Mouse (Mus musculus) heart, embryonic 14.5 days (tissue): ENCODE measurements at regions not wholly inside any gene's neighbourhood (a gene's known extent, or its start where the extent isn't known, plus 50 kb on each side); places are given as distances from the start of the nearest gene placed in this dataset.

ENCODE experiments used
- ATAC-seq: fragments of 200-750 bp; cut with Nextera tagmentation; 2 replicates; pipeline ENCODE4 v1.8.0; 2017; ENCODE audit warnings: low read depth, moderate TSS enrichment; ENCODE audit not compliant: insufficient number of reproducible peaks, insufficient read depth, low FRiP score
- H3K27ac ChIP-seq, 2 experiments: fragments of 200-500 bp in 1 of 2; fragments of 300-500 bp in 1 of 2; sonication (generic) in 1 of 2; replicated peaks in 1 of 2; 2 replicates each; pipeline ENCODE4 v1.5.1; 2012 to 2014; ENCODE audit warnings: low read depth in 2 of 2, low read length in 2 of 2, control low read depth in 1 of 2, mild to moderate bottlenecking in 1 of 2, mixed read lengths in 1 of 2; ENCODE audit not compliant: control insufficient read depth in 1 of 2, insufficient read depth in 1 of 2
- H3K27me3 ChIP-seq: fragments of 300-500 bp; sonication (generic); 2 replicates; pipeline ENCODE4 v1.6.1; 2014; ENCODE audit warnings: mild to moderate bottlenecking, low read length, control low read depth; ENCODE audit not compliant: control insufficient read depth, insufficient read depth
- H3K36me3 ChIP-seq: fragments of 300-500 bp; sonication (generic); 2 replicates; pipeline ENCODE4 v1.6.1; 2014; ENCODE audit warnings: mild to moderate bottlenecking, control low read depth, low read length, mixed read lengths; ENCODE audit not compliant: control insufficient read depth, insufficient read depth
- H3K4me1 ChIP-seq, 2 experiments: fragments of 200-500 bp in 1 of 2; fragments of 300-500 bp in 1 of 2; sonication (generic) in 1 of 2; 2 replicates each; pipeline ENCODE4 v1.6.1; 2012 to 2014; ENCODE audit warnings: low read length in 2 of 2, control low read depth in 1 of 2, mixed read lengths in 1 of 2; ENCODE audit not compliant: control insufficient read depth in 2 of 2, insufficient read depth in 2 of 2
- H3K4me2 ChIP-seq: fragments of 300-500 bp; sonication (generic); 2 replicates; pipeline ENCODE4 v1.6.1; 2014; ENCODE audit warnings: mild to moderate bottlenecking, low read length
- H3K4me3 ChIP-seq, 2 experiments: fragments of 200-500 bp in 1 of 2; fragments of 300-500 bp in 1 of 2; sonication (generic) in 1 of 2; 2 replicates each; pipeline ENCODE4 v1.5.1; 2012 to 2014; ENCODE audit warnings: low read length in 2 of 2, mild to moderate bottlenecking in 2 of 2, control low read depth in 1 of 2, low read depth in 1 of 2, moderate library complexity in 1 of 2; ENCODE audit not compliant: control insufficient read depth in 1 of 2, insufficient read depth in 1 of 2
- H3K9ac ChIP-seq: fragments of 300-500 bp; sonication (generic); 2 replicates; pipeline ENCODE4 v1.6.1; 2014; ENCODE audit warnings: mild to moderate bottlenecking, low read length
- H3K9me3 ChIP-seq: fragments of 300-500 bp; sonication (generic); 2 replicates; pipeline ENCODE4 v1.6.1; 2016; ENCODE audit warnings: low read length, control low read depth; ENCODE audit not compliant: control insufficient read depth
- WGBS: fragments of 180-500 bp; shearing (Covaris S2); extraction: QIAGEN DNeasy Blood & Tissue Kit; methylation state at CpG from one replicate; pipeline ENCODE4 v1.1.7; 2014; 5-methylcytosine and 5-hydroxymethylcytosine counted together

GRCm38 (mm10) chr11:117427808-117428510 lies 56.2 kb upstream of the Gm11733 start:
- no peak overlapping the region for H3K27ac ChIP-seq
- ATAC-seq = no peak
- H3K4me2 ChIP-seq = no peak overlapping the region
- no peaks in the 10 kb centered on the region for H3K36me3 ChIP-seq
- H3K9ac ChIP-seq = no peak overlapping the region
- 87% methylated on average over 17 of the region's 17 CpGs for WGBS
- H3K4me1 ChIP-seq = peaks cover 0 to 12% of the 10 kb centered on the region in 2 experiments; a peak in 2 of 4 replicates
- no peak overlapping the region for H3K4me3 ChIP-seq
- H3K9me3 ChIP-seq = no peaks in the 10 kb centered on the region
- peaks cover 10% of the 10 kb centered on the region; the same call in 1 of the 2 replicates for H3K27me3 ChIP-seq

GRCm38 (mm10) chr11:117429326-117429752 lies 54.8 kb upstream of the Gm11733 start:
- no peak overlapping the region for H3K4me2 ChIP-seq
- no peaks in the 10 kb centered on the region for H3K36me3 ChIP-seq
- WGBS = 56% methylated on average over 10 of the region's 10 CpGs
- H3K27ac ChIP-seq = no peak overlapping the region
- peaks cover 10% of the 10 kb centered on the region; the same call in 1 of the 2 replicates for H3K27me3 ChIP-seq
- H3K4me1 ChIP-seq = peaks cover 0 to 12% of the 10 kb centered on the region in 2 experiments; a peak in 2 of 4 replicates
- no peak for ATAC-seq
- no peak overlapping the region for H3K4me3 ChIP-seq
- no peak overlapping the region for H3K9ac ChIP-seq
- no peaks in the 10 kb centered on the region for H3K9me3 ChIP-seq

DNA sequence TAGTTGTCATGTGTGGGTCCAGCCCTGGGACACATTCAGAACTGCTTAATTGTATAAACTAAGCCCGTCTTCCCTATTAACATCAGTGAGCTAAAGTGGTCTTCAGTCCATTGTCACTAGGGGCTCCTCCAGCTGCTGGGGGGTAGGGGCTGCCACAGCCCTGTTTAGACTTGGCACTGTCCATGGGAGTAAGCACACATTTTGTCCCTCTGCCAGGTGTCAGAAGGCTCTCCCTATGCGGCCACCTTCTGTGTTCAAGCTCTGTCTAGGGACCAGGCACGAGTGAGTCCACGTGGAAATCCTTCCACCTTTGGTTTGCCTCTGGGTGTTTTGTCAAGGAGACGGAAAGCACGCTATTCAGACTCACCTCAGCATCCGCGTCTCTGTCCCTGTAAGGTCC lies 54.3 kb upstream of the Gm11733 start:
- Histone ChIP-seq H3K4me2 (no peak overlapping the region), H3K27me3 (peaks cover 10% of the 10 kb centered on the region; the same call in 1 of the 2 replicates), H3K4me1 (peaks cover 0 to 12% of the 10 kb centered on the region in 2 experiments; a peak in 2 of 4 replicates), H3K4me3 (no peak overlapping the region), H3K27ac (no peak overlapping the region), H3K36me3 (no peaks in the 10 kb centered on the region), H3K9ac (no peak overlapping the region), H3K9me3 (no peaks in the 10 kb centered on the region)
- no peak for ATAC-seq
- WGBS = 62% methylated on average over 8 of the region's 8 CpGs

GRCm38 (mm10) chr11:117434056-117434455 lies 50.1 kb upstream of the Gm11733 start:
- Histone ChIP-seq H3K9ac (no peak overlapping the region), H3K9me3 (no peaks in the 10 kb centered on the region), H3K4me1 (peaks cover 0 to 10% of the 10 kb centered on the region in 2 experiments; a peak in 2 of 4 replicates), H3K27me3 (peaks cover 37% of the 10 kb centered on the region), H3K27ac (no peak overlapping the region), H3K4me3 (no peak overlapping the region), H3K4me2 (no peak overlapping the region), H3K36me3 (no peaks in the 10 kb centered on the region)
- ATAC-seq = no peak
